Mouse (Mus musculus): ENCODE data around the gene Coro2b.

GRCm38 (mm10) chr9:62471041-62471440 is 65.8 kb downstream of the Coro2b start:
- TF ChIP-seq GATA1 (IDR thresholded peaks at IDR 0.05; ENCODE audit: borderline replicate concordance, low read length) (no peak), FLI1 (IDR thresholded peaks at IDR 0.05; ENCODE audit: low read length) (no peak)

Measured in megakaryocyte, embryonic 14.5 days (primary cell).